ENCODE assay signal across 1 mouse cellular context in the genomic region with DNA sequence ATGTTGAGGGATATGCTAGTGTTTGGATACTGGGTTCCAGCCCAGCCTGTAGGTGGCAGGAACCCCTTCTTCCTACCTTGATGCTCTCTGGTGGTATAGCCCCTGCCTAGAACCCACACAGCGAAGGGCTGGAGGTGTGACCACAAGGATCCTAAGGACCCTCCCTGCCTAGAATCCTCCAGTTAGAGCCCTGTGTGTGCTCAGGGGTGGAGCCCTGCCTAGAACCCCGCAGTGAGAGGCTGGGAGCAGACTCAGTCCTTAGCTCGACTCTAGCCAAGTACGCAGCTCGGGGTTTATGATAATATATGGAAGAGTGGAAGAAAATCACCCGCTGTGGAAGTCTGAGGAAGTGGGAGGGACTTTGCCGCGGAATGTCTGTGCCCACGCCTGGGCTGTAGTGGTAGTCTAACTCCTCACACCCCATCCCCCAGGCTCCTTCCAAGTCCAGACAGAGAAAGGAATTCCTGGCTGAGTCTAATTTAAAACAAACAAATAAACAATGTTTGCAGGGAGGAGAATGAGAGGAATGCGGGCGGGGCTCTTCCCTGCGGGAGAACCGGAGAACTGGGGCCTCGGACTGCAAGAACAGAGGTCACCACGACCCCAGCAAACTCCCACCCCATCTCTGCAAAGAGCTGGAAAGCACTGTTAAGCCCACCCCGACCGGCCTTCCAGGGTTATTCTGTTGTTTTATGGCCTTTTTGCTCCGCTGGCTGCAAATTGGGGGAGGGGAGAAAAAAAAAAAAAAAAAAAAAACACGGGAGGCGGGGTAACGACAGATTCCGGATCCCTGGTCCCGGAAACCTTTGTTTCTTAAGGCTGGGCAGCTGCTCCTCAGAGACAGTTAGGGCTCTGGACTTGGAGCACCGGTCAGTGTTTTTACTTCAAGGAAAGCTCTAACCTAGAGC.
TF ChIP-seq lines count a peak whose summit lies in the region.

No protein-coding gene starts in this region.

TF ChIP-seq in myocyte, 11 proteins besides CTCF, POLR2A, EP300 and RAD21 (continued from another document):
- no peak for TF ChIP-seq SRF (IDR thresholded peaks at IDR 0.05; ENCODE audit: control insufficient read depth, insufficient read length, low read depth)
- TF ChIP-seq MYOD1 (IDR thresholded peaks at IDR 0.05; ENCODE audit: control insufficient read depth in 1 of 3, insufficient read length in 2 of 3, low read depth in 2 of 3) = peak in 1 of 3 experiments; percentile 25
- no peak for TF ChIP-seq E2F4 (IDR thresholded peaks at IDR 0.05; ENCODE audit: insufficient read depth)
- no peak for TF ChIP-seq MYOG (IDR thresholded peaks at IDR 0.05; ENCODE audit: control insufficient read depth in 1 of 3, insufficient read depth in 1 of 3, insufficient read length in 2 of 3, low read depth in 2 of 3)
